Mouse (Mus musculus): ENCODE data around the gene Ctnna3. TPM values are rescaled to one million over a fixed set of nuclear protein-coding genes. Genes with fewer than 3 reads are reported as not detected.

Ctnna3 gene
- polyA plus RNA-seq, 1 experiment = 0.17 TPM

DNA sequence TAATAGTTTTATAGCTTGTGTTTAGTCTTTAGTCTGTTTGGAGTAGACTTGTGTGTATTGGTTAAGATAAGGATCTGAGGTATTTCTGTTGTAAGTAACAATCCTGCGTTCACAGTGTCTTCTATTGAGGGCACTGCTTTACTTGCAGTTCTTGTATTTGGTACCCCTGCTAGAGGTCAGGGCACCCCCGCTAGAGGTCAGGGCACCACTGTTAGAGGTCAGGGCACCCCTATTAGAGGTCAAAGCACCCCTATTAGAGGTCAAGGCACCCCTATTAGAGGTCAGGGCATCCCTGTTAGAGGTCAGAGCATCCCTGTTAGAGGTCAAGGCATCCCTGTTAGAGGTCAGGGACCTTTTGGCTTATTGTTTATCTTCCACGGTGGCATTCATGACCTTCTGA, 259.3 kb downstream of the Ctnna3 start:
- no peak for TF ChIP-seq MYOG (IDR thresholded peaks at IDR 0.05; ENCODE audit: control insufficient read depth in 1 of 3, insufficient read depth in 1 of 3, insufficient read length in 2 of 3, low read depth in 2 of 3)
- TF ChIP-seq E2F4 (IDR thresholded peaks at IDR 0.05; ENCODE audit: insufficient read depth) = no peak
- no peak for TF ChIP-seq TCF12 (IDR thresholded peaks at IDR 0.05; ENCODE audit: insufficient read depth, poor library complexity, severe bottlenecking)
- no peak for TF ChIP-seq POLR2A (IDR thresholded peaks at IDR 0.05; ENCODE audit: insufficient read length, low read depth)
- TF ChIP-seq POLR2AphosphoS2 (IDR thresholded peaks at IDR 0.05; ENCODE audit: insufficient read length, low read depth) = no peak
- no peak for TF ChIP-seq USF1 (IDR thresholded peaks at IDR 0.05; ENCODE audit: low read depth)
- no peak for TF ChIP-seq REST (IDR thresholded peaks at IDR 0.05; ENCODE audit: insufficient read depth, insufficient read length)
- no peak for TF ChIP-seq SRF (IDR thresholded peaks at IDR 0.05; ENCODE audit: control insufficient read depth, insufficient read length, low read depth)
- no peak for TF ChIP-seq CEBPB (IDR thresholded peaks at IDR 0.05; ENCODE audit: insufficient read depth, poor library complexity, severe bottlenecking)
- no peak for TF ChIP-seq MYOD1 (IDR thresholded peaks at IDR 0.05; ENCODE audit: control insufficient read depth in 1 of 3, insufficient read length in 2 of 3, low read depth in 2 of 3)
- TF ChIP-seq TCF3 (IDR thresholded peaks at IDR 0.05; ENCODE audit: insufficient read length, low read depth) = no peak
- TF ChIP-seq MAX (IDR thresholded peaks at IDR 0.05; ENCODE audit: low read depth) = no peak
- H3K79me2 ChIP-seq (ENCODE audit: control insufficient read depth, insufficient read depth) = no peaks in the 10 kb centered on the region
- H3K36me3 ChIP-seq (ENCODE audit: control insufficient read depth, insufficient read depth) = no peaks in the 10 kb centered on the region
- no peak overlapping the region for H3ac ChIP-seq (ENCODE audit: control insufficient read depth, insufficient read length)
- no peak overlapping the region for H3K4me2 ChIP-seq (ENCODE audit: low read depth)
- H3K27me3 ChIP-seq (ENCODE audit: control insufficient read depth, insufficient read depth, insufficient read length) = no peaks in the 10 kb centered on the region
- no peak overlapping the region for H3K4me3 ChIP-seq

DNA sequence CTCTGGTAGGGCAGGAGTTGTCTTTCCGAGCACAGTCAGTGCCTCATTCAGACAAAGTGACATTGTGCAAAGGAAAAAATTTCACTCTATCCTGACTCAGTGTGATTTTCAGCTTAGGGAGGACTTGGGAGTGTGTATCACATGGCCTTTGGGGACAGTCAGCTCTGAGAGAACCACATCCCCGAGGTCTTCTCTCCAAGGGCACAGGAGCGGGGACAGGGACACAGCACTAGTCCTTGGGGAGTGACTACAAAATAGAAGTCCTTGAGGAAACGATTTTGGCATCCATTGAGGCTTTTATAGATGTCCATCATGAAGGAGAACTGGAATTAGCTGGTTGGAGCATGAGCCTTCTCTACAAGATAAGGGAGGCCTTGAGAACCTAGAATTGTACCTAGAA, 259.8 kb downstream of the Ctnna3 start:
- Histone ChIP-seq H3K36me3 (ENCODE audit: control insufficient read depth, insufficient read depth) (no peaks in the 10 kb centered on the region), H3K4me3 (no peak overlapping the region), H3K4me2 (ENCODE audit: low read depth) (no peak overlapping the region), H3ac (ENCODE audit: control insufficient read depth, insufficient read length) (no peak overlapping the region), H3K79me2 (ENCODE audit: control insufficient read depth, insufficient read depth) (no peaks in the 10 kb centered on the region), H3K27me3 (ENCODE audit: control insufficient read depth, insufficient read depth, insufficient read length) (no peaks in the 10 kb centered on the region)
- TF ChIP-seq TCF12 (IDR thresholded peaks at IDR 0.05; ENCODE audit: insufficient read depth, poor library complexity, severe bottlenecking) = no peak
- no peak for TF ChIP-seq E2F4 (IDR thresholded peaks at IDR 0.05; ENCODE audit: insufficient read depth)
- TF ChIP-seq USF1 (IDR thresholded peaks at IDR 0.05; ENCODE audit: low read depth) = no peak
- TF ChIP-seq MAX (IDR thresholded peaks at IDR 0.05; ENCODE audit: low read depth) = no peak
- TF ChIP-seq MYOG (IDR thresholded peaks at IDR 0.05; ENCODE audit: control insufficient read depth in 1 of 3, insufficient read depth in 1 of 3, insufficient read length in 2 of 3, low read depth in 2 of 3) = no peak
- TF ChIP-seq POLR2AphosphoS2 (IDR thresholded peaks at IDR 0.05; ENCODE audit: insufficient read length, low read depth) = no peak
- no peak for TF ChIP-seq MYOD1 (IDR thresholded peaks at IDR 0.05; ENCODE audit: control insufficient read depth in 1 of 3, insufficient read length in 2 of 3, low read depth in 2 of 3)
- TF ChIP-seq SRF (IDR thresholded peaks at IDR 0.05; ENCODE audit: control insufficient read depth, insufficient read length, low read depth) = no peak
- TF ChIP-seq CEBPB (IDR thresholded peaks at IDR 0.05; ENCODE audit: insufficient read depth, poor library complexity, severe bottlenecking) = no peak
- no peak for TF ChIP-seq REST (IDR thresholded peaks at IDR 0.05; ENCODE audit: insufficient read depth, insufficient read length)
- TF ChIP-seq TCF3 (IDR thresholded peaks at IDR 0.05; ENCODE audit: insufficient read length, low read depth) = no peak
- no peak for TF ChIP-seq POLR2A (IDR thresholded peaks at IDR 0.05; ENCODE audit: insufficient read length, low read depth)

DNA sequence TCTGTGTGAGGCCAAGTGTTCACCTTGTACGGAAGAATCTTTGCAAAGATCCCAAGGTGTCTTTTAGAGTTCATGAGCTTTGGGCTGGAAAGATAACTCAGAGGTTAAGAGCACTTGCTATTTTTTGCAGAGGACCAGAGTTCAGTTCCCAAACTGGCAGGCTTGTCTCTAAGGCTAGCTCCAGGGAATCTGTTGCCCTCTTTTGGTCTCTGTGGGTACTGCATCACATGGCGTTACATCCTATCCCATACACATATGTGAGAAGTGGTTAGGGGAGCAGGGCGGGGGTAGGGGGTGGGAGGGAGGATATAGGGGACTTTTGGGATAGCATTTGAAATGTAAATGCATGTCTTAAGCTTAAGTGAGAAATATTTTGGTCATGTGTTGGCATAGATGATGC, 262.1 kb downstream of the Ctnna3 start:
- no peaks in the 10 kb centered on the region for H3K27me3 ChIP-seq (ENCODE audit: control insufficient read depth, insufficient read depth, insufficient read length)
- no peak overlapping the region for H3K4me2 ChIP-seq (ENCODE audit: low read depth)
- TF ChIP-seq POLR2AphosphoS2 (IDR thresholded peaks at IDR 0.05; ENCODE audit: insufficient read length, low read depth) (no peak), E2F4 (IDR thresholded peaks at IDR 0.05; ENCODE audit: insufficient read depth) (no peak), TCF3 (IDR thresholded peaks at IDR 0.05; ENCODE audit: insufficient read length, low read depth) (no peak), REST (IDR thresholded peaks at IDR 0.05; ENCODE audit: insufficient read depth, insufficient read length) (no peak), CEBPB (IDR thresholded peaks at IDR 0.05; ENCODE audit: insufficient read depth, poor library complexity, severe bottlenecking) (no peak), USF1 (IDR thresholded peaks at IDR 0.05; ENCODE audit: low read depth) (no peak)
- H3ac ChIP-seq (ENCODE audit: control insufficient read depth, insufficient read length) = no peak overlapping the region
- no peaks in the 10 kb centered on the region for H3K36me3 ChIP-seq (ENCODE audit: control insufficient read depth, insufficient read depth)
- no peak overlapping the region for H3K4me3 ChIP-seq
- no peaks in the 10 kb centered on the region for H3K79me2 ChIP-seq (ENCODE audit: control insufficient read depth, insufficient read depth)

GRCm38 (mm10) chr10:63710211-63710610, 280.3 kb downstream of the Ctnna3 start:
- H3ac ChIP-seq (ENCODE audit: control insufficient read depth, insufficient read length) = no peak overlapping the region
- TF ChIP-seq CEBPB (IDR thresholded peaks at IDR 0.05; ENCODE audit: insufficient read depth, poor library complexity, severe bottlenecking) (no peak), USF1 (IDR thresholded peaks at IDR 0.05; ENCODE audit: low read depth) (no peak), TCF3 (IDR thresholded peaks at IDR 0.05; ENCODE audit: insufficient read length, low read depth) (no peak), TCF12 (IDR thresholded peaks at IDR 0.05; ENCODE audit: insufficient read depth, poor library complexity, severe bottlenecking) (no peak), POLR2A (IDR thresholded peaks at IDR 0.05; ENCODE audit: insufficient read length, low read depth) (no peak), SRF (IDR thresholded peaks at IDR 0.05; ENCODE audit: control insufficient read depth, insufficient read length, low read depth) (no peak), E2F4 (IDR thresholded peaks at IDR 0.05; ENCODE audit: insufficient read depth) (no peak), MAX (IDR thresholded peaks at IDR 0.05; ENCODE audit: low read depth) (no peak), POLR2AphosphoS2 (IDR thresholded peaks at IDR 0.05; ENCODE audit: insufficient read length, low read depth) (no peak), MYOD1 (IDR thresholded peaks at IDR 0.05; ENCODE audit: control insufficient read depth in 1 of 3, insufficient read length in 2 of 3, low read depth in 2 of 3) (no peak)
- no peaks in the 10 kb centered on the region for H3K27me3 ChIP-seq (ENCODE audit: control insufficient read depth, insufficient read depth, insufficient read length)
- no peaks in the 10 kb centered on the region for H3K36me3 ChIP-seq (ENCODE audit: control insufficient read depth, insufficient read depth)
- no peaks in the 10 kb centered on the region for H3K79me2 ChIP-seq (ENCODE audit: control insufficient read depth, insufficient read depth)
- no peak overlapping the region for H3K4me2 ChIP-seq (ENCODE audit: low read depth)
- H3K4me3 ChIP-seq = no peak overlapping the region

GRCm38 (mm10) chr10:63712530-63712929, 282.6 kb downstream of the Ctnna3 start:
- no peaks in the 10 kb centered on the region for H3K36me3 ChIP-seq (ENCODE audit: control insufficient read depth, insufficient read depth)
- no peak overlapping the region for H3K4me2 ChIP-seq (ENCODE audit: low read depth)

More at GRCm38 (mm10) chr10:63712530-63712929, 282.6 kb downstream of the Ctnna3 start:
- TF ChIP-seq POLR2AphosphoS2 (IDR thresholded peaks at IDR 0.05; ENCODE audit: insufficient read length, low read depth) = no peak
- no peak for TF ChIP-seq POLR2A (IDR thresholded peaks at IDR 0.05; ENCODE audit: insufficient read length, low read depth)
- TF ChIP-seq CEBPB (IDR thresholded peaks at IDR 0.05; ENCODE audit: insufficient read depth, poor library complexity, severe bottlenecking) = no peak
- TF ChIP-seq MAX (IDR thresholded peaks at IDR 0.05; ENCODE audit: low read depth) = no peak
- TF ChIP-seq USF1 (IDR thresholded peaks at IDR 0.05; ENCODE audit: low read depth) = no peak
- no peak for TF ChIP-seq REST (IDR thresholded peaks at IDR 0.05; ENCODE audit: insufficient read depth, insufficient read length)
- no peak for TF ChIP-seq MYOG (IDR thresholded peaks at IDR 0.05; ENCODE audit: control insufficient read depth in 1 of 3, insufficient read depth in 1 of 3, insufficient read length in 2 of 3, low read depth in 2 of 3)
- no peak for TF ChIP-seq MYOD1 (IDR thresholded peaks at IDR 0.05; ENCODE audit: control insufficient read depth in 1 of 3, insufficient read length in 2 of 3, low read depth in 2 of 3)
- TF ChIP-seq E2F4 (IDR thresholded peaks at IDR 0.05; ENCODE audit: insufficient read depth) = no peak
- no peak for TF ChIP-seq TCF3 (IDR thresholded peaks at IDR 0.05; ENCODE audit: insufficient read length, low read depth)
- no peak for TF ChIP-seq TCF12 (IDR thresholded peaks at IDR 0.05; ENCODE audit: insufficient read depth, poor library complexity, severe bottlenecking)
- TF ChIP-seq SRF (IDR thresholded peaks at IDR 0.05; ENCODE audit: control insufficient read depth, insufficient read length, low read depth) = no peak
- H3K79me2 ChIP-seq (ENCODE audit: control insufficient read depth, insufficient read depth) = no peaks in the 10 kb centered on the region
- no peaks in the 10 kb centered on the region for H3K27me3 ChIP-seq (ENCODE audit: control insufficient read depth, insufficient read depth, insufficient read length)
- no peak overlapping the region for H3ac ChIP-seq (ENCODE audit: control insufficient read depth, insufficient read length)
- H3K4me3 ChIP-seq = no peak overlapping the region

Measured in myocyte (in vitro differentiated cells).